Mouse (Mus musculus): ENCODE results near the gene Gpr84. TPM values are rescaled to one million over a fixed set of nuclear protein-coding genes. Genes with fewer than 3 reads are reported as not detected.
A peak's percentile ranks its signal among the peaks of the same experiment; 100 is the strongest.

The Gpr84 gene
- polyA plus RNA-seq, 1 experiment from 2014 or later = 0.39 TPM

GRCm38 (mm10) chr15:103353511-103354256 is 43.3 kb upstream of the Gpr84 start:
- Histone ChIP-seq H3K4me3 (ENCODE audit: low read depth, low read length) (no peak overlapping the region), H3K4me2 (ENCODE audit: low read length) (no peak overlapping the region), H3K27me3 (replicated peaks; ENCODE audit: control insufficient read depth, insufficient read depth, low read length) (no peaks in the 10 kb centered on the region), H3K36me3 (ENCODE audit: control insufficient read depth, insufficient read depth, low read length) (no peaks in the 10 kb centered on the region), H3K27ac (ENCODE audit: low read depth, low read length) (no peak overlapping the region), H3K4me1 (ENCODE audit: control insufficient read depth, insufficient read depth, low read length) (no peaks in the 10 kb centered on the region), H3K9me3 (replicated peaks; ENCODE audit: control insufficient read depth, low read length) (no peaks in the 10 kb centered on the region), H3K9ac (ENCODE audit: low read length) (no peak overlapping the region)
- 94% methylated on average over 11 of the region's 11 CpGs for WGBS
- DNase-seq (ENCODE audit: low spot score) (no peak), ATAC-seq (no peak)

DNA sequence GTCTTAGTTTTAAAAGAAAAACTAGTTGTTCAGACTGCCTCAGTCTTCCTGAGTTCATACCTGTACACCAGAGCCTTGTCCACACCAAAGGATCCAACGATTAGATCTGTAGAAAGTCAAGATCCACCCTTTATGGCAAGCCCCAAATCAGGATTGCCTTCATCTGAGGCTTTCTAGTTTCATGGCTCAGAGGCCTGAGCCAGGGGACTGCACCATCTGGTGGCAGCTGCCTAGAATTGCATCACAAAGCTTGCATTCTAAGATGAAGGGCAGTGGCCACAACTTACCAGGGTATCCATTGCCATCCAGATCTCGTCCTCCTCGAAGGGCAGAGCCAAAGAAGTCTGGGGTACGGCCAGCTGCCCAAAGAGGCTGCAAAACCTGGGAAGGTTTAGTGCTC is 42.4 kb upstream of the Gpr84 start:
- Histone ChIP-seq H3K9ac (ENCODE audit: low read length) (no peak overlapping the region), H3K4me3 (ENCODE audit: low read depth, low read length) (no peak overlapping the region), H3K4me2 (ENCODE audit: low read length) (no peak overlapping the region), H3K36me3 (ENCODE audit: control insufficient read depth, insufficient read depth, low read length) (no peaks in the 10 kb centered on the region), H3K9me3 (replicated peaks; ENCODE audit: control insufficient read depth, low read length) (no peaks in the 10 kb centered on the region), H3K27me3 (replicated peaks; ENCODE audit: control insufficient read depth, insufficient read depth, low read length) (no peaks in the 10 kb centered on the region), H3K27ac (ENCODE audit: low read depth, low read length) (no peak overlapping the region), H3K4me1 (ENCODE audit: control insufficient read depth, insufficient read depth, low read length) (no peaks in the 10 kb centered on the region)
- 52% methylated on average over 4 of the region's 4 CpGs for WGBS
- DNase-seq (ENCODE audit: low spot score) = peak; percentile 81
- ATAC-seq = peak; percentile 55

DNA sequence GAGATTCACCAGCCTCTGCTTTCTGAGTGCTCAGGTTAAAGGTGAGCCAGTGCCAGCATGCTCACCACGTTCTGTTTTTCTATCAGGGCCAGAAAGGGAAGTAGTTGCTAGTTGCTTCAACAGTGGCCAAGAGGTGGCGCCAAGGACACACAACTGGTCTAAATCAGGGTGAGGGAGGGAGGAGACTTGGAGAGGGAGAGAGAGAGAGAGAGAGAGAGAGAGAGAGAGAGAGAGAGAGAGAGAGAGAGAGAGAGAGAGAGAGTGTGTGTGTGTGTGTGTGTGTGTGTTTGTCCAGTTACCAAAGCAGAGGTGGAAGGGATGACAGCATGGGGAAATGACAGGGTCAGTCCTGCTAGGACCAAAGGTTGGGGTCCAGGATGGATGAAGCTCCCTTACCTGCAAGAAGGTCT is 36.9 kb upstream of the Gpr84 start:
- H3K27ac ChIP-seq (ENCODE audit: low read depth, low read length) = no peak overlapping the region
- H3K27me3 ChIP-seq (replicated peaks; ENCODE audit: control insufficient read depth, insufficient read depth, low read length) = no peaks in the 10 kb centered on the region
- no peak overlapping the region for H3K4me2 ChIP-seq (ENCODE audit: low read length)
- no peaks in the 10 kb centered on the region for H3K4me1 ChIP-seq (ENCODE audit: control insufficient read depth, insufficient read depth, low read length)
- H3K4me3 ChIP-seq (ENCODE audit: low read depth, low read length) = no peak overlapping the region
- H3K36me3 ChIP-seq (ENCODE audit: control insufficient read depth, insufficient read depth, low read length) = 0 out of 2 replicates have a peak, but pooled peaks cover 6% of the 10 kb centered on the region
- ATAC-seq (no peak), DNase-seq (ENCODE audit: low spot score) (peak; percentile 74)
- no peaks in the 10 kb centered on the region for H3K9me3 ChIP-seq (replicated peaks; ENCODE audit: control insufficient read depth, low read length)
- WGBS = 12% methylated on average over 2 of the region's 2 CpGs
- no peak overlapping the region for H3K9ac ChIP-seq (ENCODE audit: low read length)

GRCm38 (mm10) chr15:103345789-103346188 is 35.4 kb upstream of the Gpr84 start:
- H3K4me3 ChIP-seq (ENCODE audit: low read depth, low read length) = no peak overlapping the region
- H3K9ac ChIP-seq (ENCODE audit: low read length) = no peak overlapping the region
- no peaks in the 10 kb centered on the region for H3K9me3 ChIP-seq (replicated peaks; ENCODE audit: control insufficient read depth, low read length)
- WGBS = 91% methylated on average over 6 of the region's 6 CpGs
- H3K4me2 ChIP-seq (ENCODE audit: low read length) = no peak overlapping the region
- no peaks in the 10 kb centered on the region for H3K4me1 ChIP-seq (ENCODE audit: control insufficient read depth, insufficient read depth, low read length)
- DNase-seq (ENCODE audit: low spot score) (no peak), ATAC-seq (no peak)
- H3K36me3 ChIP-seq (ENCODE audit: control insufficient read depth, insufficient read depth, low read length) = 0 out of 2 replicates have a peak, but pooled peaks cover 6% of the 10 kb centered on the region
- peaks cover 5% of the 10 kb centered on the region for H3K27me3 ChIP-seq (replicated peaks; ENCODE audit: control insufficient read depth, insufficient read depth, low read length)
- no peak overlapping the region for H3K27ac ChIP-seq (ENCODE audit: low read depth, low read length)

GRCm38 (mm10) chr15:103343556-103343955 is 33.1 kb upstream of the Gpr84 start:
- 0 out of 2 replicates have a peak, but pooled peaks cover 6% of the 10 kb centered on the region for H3K36me3 ChIP-seq (ENCODE audit: control insufficient read depth, insufficient read depth, low read length)
- peaks cover 4% of the 10 kb centered on the region; the same call in 1 of the 2 replicates for H3K4me1 ChIP-seq (ENCODE audit: control insufficient read depth, insufficient read depth, low read length)
- no peaks in the 10 kb centered on the region for H3K9me3 ChIP-seq (replicated peaks; ENCODE audit: control insufficient read depth, low read length)
- H3K9ac ChIP-seq (ENCODE audit: low read length) = no peak overlapping the region
- no peak for ATAC-seq
- H3K4me2 ChIP-seq (ENCODE audit: low read length) = no peak overlapping the region
- DNase-seq (ENCODE audit: low spot score) = no peak
- H3K4me3 ChIP-seq (ENCODE audit: low read depth, low read length) = no peak overlapping the region
- peaks cover 22% of the 10 kb centered on the region for H3K27me3 ChIP-seq (replicated peaks; ENCODE audit: control insufficient read depth, insufficient read depth, low read length)
- H3K27ac ChIP-seq (ENCODE audit: low read depth, low read length) = no peak overlapping the region

DNA sequence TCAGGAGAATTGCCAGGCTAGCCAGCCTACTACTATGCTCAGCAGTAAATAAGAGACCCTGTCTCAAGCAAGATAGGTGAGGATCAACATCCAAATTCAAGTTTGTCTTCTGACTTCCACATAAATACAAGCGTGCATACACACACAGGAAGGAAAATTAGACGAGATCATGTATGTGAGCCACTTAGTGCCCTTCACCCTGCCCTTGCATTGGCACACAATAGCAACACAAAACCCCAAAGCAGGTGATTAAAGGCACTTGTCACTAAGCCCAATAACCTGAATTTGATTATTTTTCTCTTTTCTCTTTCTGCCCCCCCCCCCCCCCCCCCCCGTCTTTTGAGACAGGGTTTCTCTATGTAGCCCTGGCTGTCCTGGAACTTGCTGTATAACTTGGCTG is 32.6 kb upstream of the Gpr84 start:
- no peak overlapping the region for H3K27ac ChIP-seq (ENCODE audit: low read depth, low read length)
- no peaks in the 10 kb centered on the region for H3K9me3 ChIP-seq (replicated peaks; ENCODE audit: control insufficient read depth, low read length)
- no peak overlapping the region for H3K4me2 ChIP-seq (ENCODE audit: low read length)
- ATAC-seq (no peak), DNase-seq (ENCODE audit: low spot score) (no peak)
- H3K36me3 ChIP-seq (ENCODE audit: control insufficient read depth, insufficient read depth, low read length) = 0 out of 2 replicates have a peak, but pooled peaks cover 6% of the 10 kb centered on the region
- H3K27me3 ChIP-seq (replicated peaks; ENCODE audit: control insufficient read depth, insufficient read depth, low read length) = peaks cover 23% of the 10 kb centered on the region
- no peak overlapping the region for H3K4me3 ChIP-seq (ENCODE audit: low read depth, low read length)
- H3K4me1 ChIP-seq (ENCODE audit: control insufficient read depth, insufficient read depth, low read length) = peaks cover 4% of the 10 kb centered on the region; the same call in 1 of the 2 replicates
- WGBS = 78% methylated on average over 2 of the region's 3 CpGs
- no peak overlapping the region for H3K9ac ChIP-seq (ENCODE audit: low read length)

- ATAC-seq (0 out of 2 replicates have a peak, but pooled peaks have one; percentile 25), DNase-seq (ENCODE audit: low spot score) (peak; percentile 92)
- Histone ChIP-seq H3K4me3 (ENCODE audit: low read depth, low read length) (no peak overlapping the region), H3K36me3 (ENCODE audit: control insufficient read depth, insufficient read depth, low read length) (0 out of 2 replicates have a peak, but pooled peaks cover 6% of the 10 kb centered on the region), H3K9me3 (replicated peaks; ENCODE audit: control insufficient read depth, low read length) (no peaks in the 10 kb centered on the region), H3K27ac (ENCODE audit: low read depth, low read length) (no peak overlapping the region), H3K4me2 (ENCODE audit: low read length) (no peak overlapping the region), H3K27me3 (replicated peaks; ENCODE audit: control insufficient read depth, insufficient read depth, low read length) (peaks cover 23% of the 10 kb centered on the region), H3K4me1 (ENCODE audit: control insufficient read depth, insufficient read depth, low read length) (peaks cover 4% of the 10 kb centered on the region; the same call in 1 of the 2 replicates), H3K9ac (ENCODE audit: low read length) (no peak overlapping the region)
- WGBS = 14% methylated on average over 4 of the region's 4 CpGs
Measured at GRCm38 (mm10) chr15:103342415-103342814, 32.0 kb upstream of the Gpr84 start.

GRCm38 (mm10) chr15:103341547-103341946 is 31.1 kb upstream of the Gpr84 start:
- Histone ChIP-seq H3K4me1 (ENCODE audit: control insufficient read depth, insufficient read depth, low read length) (peaks cover 4% of the 10 kb centered on the region; the same call in 1 of the 2 replicates), H3K36me3 (ENCODE audit: control insufficient read depth, insufficient read depth, low read length) (0 out of 2 replicates have a peak, but pooled peaks cover 6% of the 10 kb centered on the region), H3K9ac (ENCODE audit: low read length) (no peak overlapping the region), H3K4me2 (ENCODE audit: low read length) (no peak overlapping the region), H3K27me3 (replicated peaks; ENCODE audit: control insufficient read depth, insufficient read depth, low read length) (peaks cover 23% of the 10 kb centered on the region), H3K4me3 (ENCODE audit: low read depth, low read length) (no peak overlapping the region), H3K9me3 (replicated peaks; ENCODE audit: control insufficient read depth, low read length) (no peaks in the 10 kb centered on the region), H3K27ac (ENCODE audit: low read depth, low read length) (no peak overlapping the region)
- WGBS = 40% methylated on average over 8 of the region's 8 CpGs
- ATAC-seq = no peak
- no peak for DNase-seq (ENCODE audit: low spot score)

GRCm38 (mm10) chr15:103340786-103341185 is 30.4 kb upstream of the Gpr84 start:
- H3K4me1 ChIP-seq (ENCODE audit: control insufficient read depth, insufficient read depth, low read length) = peaks cover 4% of the 10 kb centered on the region; the same call in 1 of the 2 replicates
- DNase-seq (ENCODE audit: low spot score) (no peak), ATAC-seq (no peak)
- 0 out of 2 replicates have a peak, but pooled peaks cover 3% of the 10 kb centered on the region for H3K36me3 ChIP-seq (ENCODE audit: control insufficient read depth, insufficient read depth, low read length)
- H3K9ac ChIP-seq (ENCODE audit: low read length) = no peak overlapping the region
- 24% methylated on average over 4 of the region's 4 CpGs for WGBS
- H3K27me3 ChIP-seq (replicated peaks; ENCODE audit: control insufficient read depth, insufficient read depth, low read length) = peaks cover 23% of the 10 kb centered on the region
- no peak overlapping the region for H3K27ac ChIP-seq (ENCODE audit: low read depth, low read length)
- no peak overlapping the region for H3K4me2 ChIP-seq (ENCODE audit: low read length)
- no peak overlapping the region for H3K4me3 ChIP-seq (ENCODE audit: low read depth, low read length)
- no peaks in the 10 kb centered on the region for H3K9me3 ChIP-seq (replicated peaks; ENCODE audit: control insufficient read depth, low read length)

Data from forebrain, embryonic 14.5 days (tissue).